Mouse (Mus musculus) liver, adult 2 months (tissue): ENCODE results near the gene Chac1.

ENCODE experiments used
- CTCF ChIP-seq: fragments of 200-500 bp; IDR thresholded peaks from 2 replicates; pipeline ENCODE4 v1.5.1; 2011; ENCODE audit warnings: low read depth, low read length, control low read depth
- POLR2A ChIP-seq: fragments of 200-500 bp; IDR thresholded peaks from 2 replicates; pipeline ENCODE4 v1.6.1; 2011; ENCODE audit warnings: low read length, control low read depth; ENCODE audit not compliant: insufficient read depth; ENCODE audit errors: extremely low read depth

DNA sequence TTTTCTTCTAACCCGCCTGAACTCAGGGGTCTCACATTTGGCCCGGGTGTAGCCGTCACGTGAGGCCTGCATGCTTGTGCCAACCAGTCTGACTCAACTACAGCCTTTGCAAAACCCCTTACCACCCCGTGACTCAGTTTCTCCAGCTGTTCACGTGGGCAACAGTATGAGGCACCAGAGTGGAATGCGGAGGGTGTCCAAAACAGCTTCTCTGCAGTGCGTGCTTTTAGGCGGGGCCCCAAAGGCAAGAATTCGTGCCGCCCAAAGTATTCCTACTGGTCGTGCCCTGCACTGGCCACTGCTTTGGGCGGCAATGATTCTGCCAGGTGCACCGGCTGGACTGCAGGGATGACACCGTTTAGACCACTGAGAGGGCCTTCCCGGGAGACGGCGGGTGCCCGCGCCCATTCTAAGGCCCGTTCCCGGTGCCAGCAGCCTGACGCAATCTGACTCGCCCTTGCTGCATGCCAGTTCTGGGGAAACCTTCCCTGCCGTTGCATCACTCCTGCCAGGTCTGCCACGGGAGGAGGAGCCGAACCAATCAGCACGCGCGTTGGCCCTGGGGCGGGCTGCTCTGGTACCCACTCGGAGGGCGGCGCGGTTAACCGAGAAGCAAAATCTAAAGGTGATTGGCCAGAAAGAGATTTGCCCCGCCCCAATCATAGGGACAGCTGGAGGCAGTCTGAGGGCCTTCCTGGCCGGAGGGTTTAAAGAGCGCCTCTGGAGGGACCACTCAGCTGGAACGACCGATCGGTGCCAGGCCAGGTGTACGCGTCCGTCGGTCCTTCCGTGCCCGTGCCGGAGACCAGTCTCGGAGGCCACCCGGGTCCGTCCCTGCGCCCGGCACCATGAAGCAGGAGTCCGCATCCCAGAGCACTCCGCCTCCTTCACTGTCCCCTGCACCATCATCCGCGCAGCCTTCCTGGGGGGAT is at the start of gene Chac1:
- TF ChIP-seq CTCF (no peak), POLR2A (peak; percentile 91)
